Mouse (Mus musculus) hindbrain, embryonic 14.5 days (tissue): ENCODE results near the gene Snrpf. TPM values are rescaled to one million over a fixed set of nuclear protein-coding genes. Genes with fewer than 3 reads are reported as not detected.
A peak's percentile ranks its signal among the peaks of the same experiment; 100 is the strongest.

Source experiments
- ATAC-seq: fragments of 200-750 bp; cut with Nextera tagmentation; 2 replicates; pipeline ENCODE4 v1.8.0; 2017; ENCODE audit warnings: moderate number of reproducible peaks, mild to moderate bottlenecking, moderate TSS enrichment, moderate library complexity; ENCODE audit not compliant: low FRiP score
- DNase-seq: peaks from one replicate; pipeline ENCODE4 v3.0.0-alpha.2; 2015; ENCODE audit warnings: low spot score
- H3K27ac ChIP-seq: fragments of 300-500 bp; sonication (generic); 2 replicates; pipeline ENCODE4 v1.5.1; 2014; ENCODE audit warnings: mild to moderate bottlenecking, moderate library complexity
- H3K27me3 ChIP-seq: fragments of 300-500 bp; sonication (generic); 2 replicates; pipeline ENCODE4 v1.6.1; 2014; ENCODE audit warnings: mild to moderate bottlenecking, low read length, mixed read lengths; ENCODE audit not compliant: control insufficient read depth, insufficient read depth
- H3K36me3 ChIP-seq: fragments of 300-500 bp; sonication (generic); replicated peaks from 2 replicates; pipeline ENCODE4 v1.6.1; 2014; ENCODE audit not compliant: control insufficient read depth, insufficient read depth
- H3K4me1 ChIP-seq: fragments of 300-500 bp; sonication (generic); replicated peaks from 2 replicates; pipeline ENCODE4 v1.6.1; 2014; ENCODE audit warnings: antibody characterized with exemption, low read length, mixed read lengths; ENCODE audit not compliant: control insufficient read depth, insufficient read depth
- H3K4me2 ChIP-seq: fragments of 300-500 bp; sonication (generic); replicated peaks from 2 replicates; pipeline ENCODE4 v1.6.1; 2014; ENCODE audit warnings: mild to moderate bottlenecking, moderate library complexity
- H3K4me3 ChIP-seq: fragments of 300-500 bp; sonication (generic); replicated peaks from 2 replicates; pipeline ENCODE4 v1.5.1; 2014; ENCODE audit warnings: mild to moderate bottlenecking, low read length
- H3K9ac ChIP-seq: fragments of 300-500 bp; sonication (generic); 2 replicates; pipeline ENCODE4 v1.6.1; 2014
- H3K9me3 ChIP-seq: fragments of 300-500 bp; sonication (generic); 2 replicates; pipeline ENCODE4 v1.6.1; 2016; ENCODE audit warnings: low read length; ENCODE audit not compliant: control insufficient read depth
- WGBS: fragments of 180-500 bp; shearing (Covaris S2); extraction: QIAGEN DNeasy Blood & Tissue Kit; methylation state at CpG from one replicate; pipeline ENCODE4 v1.1.7; 2014; 5-methylcytosine and 5-hydroxymethylcytosine counted together
- polyA plus RNA-seq: library from polyadenylated mRNA; unstranded; fragments of >200 nt; fragmentation: Nextera tagmentation; extraction: Ambion mirVana; gene quantifications from 2 replicates; pipeline ENCODE4 v1.2.1, GENCODE M21; 2014

Snrpf gene
- 63.5 and 72.6 TPM in 2 replicates for polyA plus RNA-seq

DNA sequence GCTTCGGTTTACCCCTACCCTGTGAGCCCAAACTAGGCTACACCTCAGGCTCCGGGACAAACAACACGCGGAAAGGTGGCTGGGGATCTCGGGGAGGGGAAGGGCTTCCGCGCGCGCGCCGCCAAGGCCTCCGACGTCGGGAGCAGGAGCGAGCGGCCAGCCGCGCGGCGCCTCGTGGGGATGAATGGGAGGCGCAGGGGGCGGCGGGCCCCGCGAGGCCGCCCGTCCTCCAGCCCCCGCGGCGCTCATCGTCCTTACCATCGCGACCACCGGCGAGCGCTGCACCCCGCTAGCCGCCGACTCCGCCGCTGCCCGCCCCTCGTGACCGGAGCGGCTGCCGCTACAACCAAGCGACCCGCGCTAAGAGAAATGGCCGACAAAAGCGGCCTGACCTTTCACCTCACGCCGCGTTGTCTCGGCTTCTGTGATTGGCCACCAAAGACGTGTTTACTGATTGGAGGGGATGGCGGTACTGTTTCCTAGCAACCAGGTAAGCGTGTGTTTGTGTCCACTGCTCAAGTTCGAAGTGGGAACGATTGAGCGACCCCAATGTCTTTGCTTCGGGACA lies at the start of gene Snrpf:
TSS of gene Snrpf (minus strand) at position 426 of the 568 bp plus-strand sequence.
- WGBS = under 1% methylated on average over 63 of the region's 63 CpGs
- Histone ChIP-seq H3K4me3 (peak within 1 kb of the TSS; percentile 81), H3K27ac (peak within 1 kb of the TSS; percentile 80), H3K4me1 (peaks cover 11% of the 10 kb centered on the region), H3K27me3 (no peaks in the 10 kb centered on the region), H3K4me2 (peak within 1 kb of the TSS; percentile 92), H3K9ac (peak within 1 kb of the TSS; percentile 80), H3K9me3 (no peaks in the 10 kb centered on the region), H3K36me3 (peaks cover 30% of the 10 kb centered on the region)
- ATAC-seq (peak; percentile 87), DNase-seq (peak; percentile 98)

DNA sequence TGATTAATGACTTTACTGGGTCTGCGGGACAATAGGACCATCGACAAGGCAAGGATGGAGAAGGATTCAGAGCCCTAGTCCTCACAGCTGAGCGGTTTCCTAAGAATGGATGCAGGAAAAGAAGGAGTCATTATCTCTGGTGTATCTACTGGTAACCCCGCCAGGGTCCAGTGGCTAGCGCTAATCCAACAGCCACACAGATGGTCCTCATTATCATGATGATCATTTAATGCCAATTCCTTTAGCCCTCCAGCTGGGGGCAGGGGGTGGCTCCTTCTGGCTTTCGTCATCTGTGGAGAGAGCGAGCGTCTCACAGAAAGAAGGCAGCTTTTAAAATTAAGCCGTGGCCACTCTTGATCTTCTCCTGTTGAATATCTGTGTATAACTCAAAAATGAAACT lies 46.4 kb upstream of the Snrpf start:
- Histone ChIP-seq H3K9me3 (no peaks in the 10 kb centered on the region; the same call in 1 of the 2 replicates), H3K27ac (no peak overlapping the region), H3K9ac (no peak overlapping the region), H3K36me3 (no peaks in the 10 kb centered on the region), H3K4me3 (no peak overlapping the region), H3K27me3 (no peaks in the 10 kb centered on the region), H3K4me1 (peaks cover 5% of the 10 kb centered on the region), H3K4me2 (no peak overlapping the region)
- no peak for DNase-seq
- no peak; the same call in 1 of the 2 replicates for ATAC-seq
- 22% methylated on average over 9 of the region's 9 CpGs for WGBS

DNA sequence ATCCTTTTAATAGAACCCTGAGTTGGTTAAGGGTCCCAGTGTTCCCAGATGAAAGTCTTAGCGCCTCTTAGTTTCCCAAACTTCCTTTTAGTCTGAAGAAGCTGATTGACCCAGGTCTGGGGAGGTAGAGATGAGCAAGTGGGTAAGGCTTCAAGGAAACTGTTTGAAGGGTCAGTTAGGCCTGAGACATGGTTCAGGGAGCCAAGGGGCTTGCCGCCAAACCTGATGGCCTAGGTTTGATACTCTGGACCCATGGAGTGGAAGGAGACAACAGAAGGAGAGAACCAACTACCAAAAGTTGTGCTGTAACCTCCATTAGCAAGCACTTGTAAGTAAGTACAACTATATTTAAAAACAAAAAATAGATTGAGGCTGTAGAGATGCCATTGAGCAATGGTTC lies 44.5 kb upstream of the Snrpf start:
- H3K9ac ChIP-seq = no peak overlapping the region
- WGBS = 98% methylated on average over 2 of the region's 2 CpGs
- H3K4me1 ChIP-seq = no peaks in the 10 kb centered on the region
- DNase-seq = no peak
- H3K36me3 ChIP-seq = no peaks in the 10 kb centered on the region
- H3K27ac ChIP-seq = no peak overlapping the region
- H3K4me3 ChIP-seq = no peak overlapping the region
- ATAC-seq = no peak
- H3K9me3 ChIP-seq = no peaks in the 10 kb centered on the region; the same call in 1 of the 2 replicates
- no peak overlapping the region for H3K4me2 ChIP-seq
- H3K27me3 ChIP-seq = no peaks in the 10 kb centered on the region

GRCm38 (mm10) chr10:93633563-93633962 lies 44.1 kb upstream of the Snrpf start:
- Histone ChIP-seq H3K4me1 (no peaks in the 10 kb centered on the region), H3K4me2 (no peak overlapping the region), H3K27me3 (no peaks in the 10 kb centered on the region), H3K27ac (no peak overlapping the region), H3K9me3 (no peaks in the 10 kb centered on the region; the same call in 1 of the 2 replicates), H3K4me3 (no peak overlapping the region), H3K36me3 (no peaks in the 10 kb centered on the region), H3K9ac (no peak overlapping the region)
- DNase-seq (no peak), ATAC-seq (no peak)
- WGBS = 86% methylated on average over 5 of the region's 5 CpGs

DNA sequence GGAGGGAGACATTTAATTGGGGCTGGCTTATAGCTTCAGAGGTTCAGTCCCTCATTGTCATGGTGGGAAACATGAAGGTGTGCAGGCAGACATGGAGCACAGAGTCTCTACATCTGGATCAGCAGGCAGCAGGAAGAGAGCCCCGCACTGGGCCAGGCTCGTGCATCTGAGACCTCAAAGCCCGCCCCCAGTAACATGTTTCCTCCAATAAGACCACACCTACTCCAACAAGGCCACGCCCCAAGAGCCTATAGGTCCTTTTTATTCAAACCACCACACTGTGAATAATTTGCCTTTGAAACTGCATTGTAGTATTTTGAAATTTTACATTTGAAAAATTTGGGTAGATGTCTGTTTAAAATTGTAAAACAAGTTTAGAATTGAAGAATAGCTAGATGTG lies 42.6 kb upstream of the Snrpf start:
- DNase-seq (no peak), ATAC-seq (no peak)
- Histone ChIP-seq H3K9me3 (no peaks in the 10 kb centered on the region; the same call in 1 of the 2 replicates), H3K36me3 (no peaks in the 10 kb centered on the region), H3K27me3 (no peaks in the 10 kb centered on the region), H3K9ac (no peak overlapping the region), H3K4me3 (no peak overlapping the region), H3K27ac (no peak overlapping the region), H3K4me1 (no peaks in the 10 kb centered on the region), H3K4me2 (no peak overlapping the region)
- WGBS = 76% methylated on average over 4 of the region's 4 CpGs

DNA sequence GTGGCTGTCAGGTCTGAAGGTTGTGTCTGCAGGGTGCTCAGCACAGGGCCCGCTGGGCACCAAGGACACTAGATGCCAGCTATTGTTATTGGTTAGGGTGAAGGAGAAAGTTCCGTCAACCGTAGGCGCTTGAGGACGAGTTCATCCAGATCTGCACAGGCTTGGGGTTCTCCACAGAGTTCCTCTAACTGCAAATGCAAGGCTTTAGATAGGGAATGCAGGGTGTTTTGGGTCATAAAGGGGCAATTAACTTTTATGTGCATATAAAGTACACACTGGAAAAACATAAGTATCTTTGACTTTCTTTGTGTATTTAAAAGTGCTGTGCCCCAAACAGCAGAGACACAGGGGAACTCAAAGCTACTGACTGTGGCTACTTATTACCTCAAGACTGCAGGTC lies 40.8 kb upstream of the Snrpf start:
- Histone ChIP-seq H3K4me1 (no peaks in the 10 kb centered on the region), H3K9ac (no peak overlapping the region), H3K4me2 (no peak overlapping the region), H3K27ac (no peak overlapping the region), H3K4me3 (no peak overlapping the region), H3K27me3 (no peaks in the 10 kb centered on the region), H3K9me3 (no peaks in the 10 kb centered on the region; the same call in 1 of the 2 replicates), H3K36me3 (no peaks in the 10 kb centered on the region)
- DNase-seq = no peak
- ATAC-seq = no peak
- WGBS = 94% methylated on average over 5 of the region's 5 CpGs

- Histone ChIP-seq H3K4me3 (no peak overlapping the region), H3K27me3 (no peaks in the 10 kb centered on the region), H3K27ac (no peak overlapping the region), H3K4me2 (no peak overlapping the region), H3K9ac (no peak overlapping the region), H3K36me3 (no peaks in the 10 kb centered on the region), H3K4me1 (no peaks in the 10 kb centered on the region), H3K9me3 (no peaks in the 10 kb centered on the region)
- 86% methylated on average over 10 of the region's 10 CpGs for WGBS
- DNase-seq (no peak), ATAC-seq (no peak)
Measured at GRCm38 (mm10) chr10:93624151-93624550, 34.6 kb upstream of the Snrpf start.

DNA sequence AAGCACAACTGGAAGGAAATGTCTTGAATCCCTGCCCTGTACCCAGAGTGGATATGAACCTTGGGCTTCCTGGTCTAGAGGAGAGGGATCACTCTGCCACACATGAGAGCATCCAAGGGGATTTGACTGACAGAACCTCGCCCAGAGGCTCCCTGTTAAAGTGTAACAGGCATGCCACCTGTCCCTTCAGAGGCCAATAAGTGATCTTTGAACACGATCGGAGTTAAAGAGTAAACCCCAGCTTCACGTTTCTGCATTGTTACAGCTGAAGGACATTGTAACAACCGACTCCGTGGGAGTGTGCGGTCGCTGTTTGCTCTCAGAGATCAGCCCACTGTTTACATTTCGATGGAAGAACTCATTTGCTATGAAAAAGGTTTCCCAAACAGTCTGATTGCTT lies 34.2 kb upstream of the Snrpf start:
- Histone ChIP-seq H3K9ac (no peak overlapping the region), H3K27me3 (no peaks in the 10 kb centered on the region), H3K9me3 (no peaks in the 10 kb centered on the region), H3K36me3 (no peaks in the 10 kb centered on the region), H3K4me1 (no peaks in the 10 kb centered on the region), H3K27ac (no peak overlapping the region), H3K4me2 (no peak overlapping the region), H3K4me3 (no peak overlapping the region)
- WGBS = 49% methylated on average over 9 of the region's 9 CpGs
- ATAC-seq = no peak
- DNase-seq = no peak

DNA sequence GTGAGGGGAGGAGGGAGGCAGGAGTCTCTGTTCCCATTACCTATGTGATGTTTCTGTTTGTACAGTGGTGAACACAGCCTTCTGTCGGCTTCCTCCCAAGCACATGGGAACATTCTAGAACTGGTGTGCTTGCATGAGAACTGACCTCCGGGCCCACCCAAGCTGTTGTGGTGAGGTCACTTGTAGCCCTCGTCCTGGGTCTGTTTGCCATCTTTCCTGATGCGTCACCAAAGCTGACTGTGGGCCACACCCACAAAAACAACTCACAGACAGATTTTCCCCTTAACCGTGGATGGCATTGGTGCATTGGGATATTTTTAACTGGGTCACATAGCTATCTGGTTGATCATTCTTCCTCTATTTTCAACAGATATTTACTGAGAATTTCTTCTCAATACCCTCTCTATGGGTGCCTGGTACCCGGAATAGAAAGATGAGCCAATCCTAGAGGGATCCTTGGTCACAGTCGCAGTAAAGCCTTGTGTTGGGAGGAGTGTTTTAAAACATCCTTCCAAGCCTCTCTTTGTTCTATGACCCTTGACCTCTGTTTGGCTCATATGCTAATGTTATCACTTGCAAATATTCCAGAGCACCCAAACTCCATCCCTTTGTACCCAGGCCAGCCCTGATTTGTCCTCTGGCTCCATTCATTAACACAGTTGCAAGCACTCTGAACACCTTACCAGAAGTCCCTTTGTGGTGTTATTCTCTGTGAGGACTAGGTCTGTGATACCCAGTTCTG lies 31.1 kb upstream of the Snrpf start:
- ATAC-seq (no peak), DNase-seq (no peak)
- no peaks in the 10 kb centered on the region for H3K36me3 ChIP-seq
- H3K27me3 ChIP-seq = no peaks in the 10 kb centered on the region
- no peaks in the 10 kb centered on the region for H3K4me1 ChIP-seq
- no peak overlapping the region for H3K4me2 ChIP-seq
- no peak overlapping the region for H3K27ac ChIP-seq
- H3K9ac ChIP-seq = no peak overlapping the region
- no peaks in the 10 kb centered on the region for H3K9me3 ChIP-seq
- WGBS = 67% methylated on average over 7 of the region's 7 CpGs
- H3K4me3 ChIP-seq = no peak overlapping the region
